Mouse (Mus musculus) CH12.LX (cell line): ENCODE data around the gene Lrrc10. TPM values are rescaled to one million over a fixed set of nuclear protein-coding genes. Genes with fewer than 3 reads are reported as not detected.

Experiments
- DNase-seq: peaks from one replicate; pipeline ENCODE4 v3.0.0-alpha.2; 2013; ENCODE audit errors: extremely low read depth
- H3K27ac ChIP-seq: 2 replicates; pipeline ENCODE4 v1.5.1; 2012; ENCODE audit warnings: low read depth, mild to moderate bottlenecking, control low read depth, moderate library complexity; ENCODE audit not compliant: insufficient read depth
- H3K27me3 ChIP-seq: replicated peaks from 2 replicates; pipeline ENCODE3; 2012; ENCODE audit warnings: inconsistent platforms
- H3K36me3 ChIP-seq, 2 experiments: replicated peaks in 1 of 2; 2 replicates each; pipeline versions ENCODE3 to v1.6.1; 2012; ENCODE audit warnings: inconsistent platforms in 1 of 2, low read length in 1 of 2, mild to moderate bottlenecking in 1 of 2, mixed read lengths in 1 of 2, moderate library complexity in 1 of 2; ENCODE audit not compliant: control insufficient read depth in 1 of 2, insufficient read depth in 1 of 2
- H3K4me1 ChIP-seq, 2 experiments: 2 replicates each; pipeline ENCODE4 v1.6.1; 2012; ENCODE audit warnings: inconsistent platforms in 1 of 2, moderate library complexity in 1 of 2; ENCODE audit not compliant: insufficient read depth in 2 of 2, control insufficient read depth in 1 of 2
- H3K4me2 ChIP-seq: 2 replicates; pipeline ENCODE4 v1.6.1; 2012; ENCODE audit warnings: low read depth, mild to moderate bottlenecking, control low read depth; ENCODE audit not compliant: poor library complexity, insufficient read depth, severe bottlenecking
- H3K4me3 ChIP-seq, 3 experiments: fragments of 150-350 bp in 1 of 3; sonication (generic) in 1 of 3; replicated peaks in 1 of 3; 2 replicates each; pipeline versions ENCODE3 to v1.5.1; 2011 to 2012; ENCODE audit warnings: low read depth in 2 of 3, low read length in 2 of 3, mild to moderate bottlenecking in 2 of 3, moderate library complexity in 2 of 3, control low read depth in 1 of 3, improper control_type of control experiment in 1 of 3, inconsistent platforms in 1 of 3, mixed read lengths in 1 of 3; ENCODE audit not compliant: poor library complexity in 1 of 3
- H3K79me2 ChIP-seq: replicated peaks from 2 replicates; pipeline ENCODE4 v1.6.1; 2012; ENCODE audit warnings: mild to moderate bottlenecking, moderate library complexity; ENCODE audit not compliant: control insufficient read depth, poor library complexity, insufficient read depth, severe bottlenecking; ENCODE audit errors: extremely low read depth
- H3K9ac ChIP-seq: 2 replicates; pipeline ENCODE4 v1.6.1; 2012; ENCODE audit warnings: low read depth, mild to moderate bottlenecking, control low read depth, moderate library complexity; ENCODE audit not compliant: insufficient read depth
- H3K9me3 ChIP-seq: replicated peaks from 2 replicates; pipeline ENCODE3; 2012; ENCODE audit warnings: low read length, inconsistent platforms, mixed read lengths
- BHLHE40 ChIP-seq: IDR thresholded peaks from 2 replicates; pipeline ENCODE4 v1.6.1; 2011; ENCODE audit warnings: mild to moderate bottlenecking, low read depth, low read length, improper control_type of control experiment
- CHD1 ChIP-seq: IDR thresholded peaks from 2 replicates; pipeline ENCODE4 v1.6.1; 2012; ENCODE audit warnings: low read depth, low read length, improper control_type of control experiment, inconsistent platforms
- CHD2 ChIP-seq: IDR thresholded peaks from 2 replicates; pipeline ENCODE4 v1.6.1; 2011; ENCODE audit warnings: low read length, improper control_type of control experiment
- EP300 ChIP-seq: IDR thresholded peaks from 2 replicates; pipeline ENCODE4 v1.6.1; 2011; ENCODE audit warnings: low read length, improper control_type of control experiment
- ETS1 ChIP-seq: conservative IDR thresholded peaks from 2 replicates; pipeline ENCODE4 v1.6.1; 2012; ENCODE audit warnings: low read depth, mild to moderate bottlenecking, inconsistent platforms, low read length, improper control_type of control experiment, moderate library complexity
- GABPA ChIP-seq: IDR thresholded peaks from 2 replicates; pipeline ENCODE4 v1.6.1; 2012; ENCODE audit warnings: low read depth, low read length, improper control_type of control experiment, inconsistent platforms; ENCODE audit not compliant: insufficient replicate concordance
- HCFC1 ChIP-seq: IDR thresholded peaks from 2 replicates; pipeline ENCODE4 v1.6.1; 2012; ENCODE audit warnings: low read depth, mild to moderate bottlenecking, inconsistent platforms, low read length, improper control_type of control experiment
- IRF4 ChIP-seq: IDR thresholded peaks from 2 replicates; pipeline ENCODE4 v1.6.1; 2014; ENCODE audit warnings: low read depth, mild to moderate bottlenecking, inconsistent platforms, low read length, improper control_type of control experiment
- JUND ChIP-seq: conservative IDR thresholded peaks from 2 replicates; pipeline ENCODE4 v1.6.1; 2011; ENCODE audit warnings: low read depth, low read length, improper control_type of control experiment
- KAT2A ChIP-seq: IDR thresholded peaks from 2 replicates; pipeline ENCODE4 v1.6.1; 2012; ENCODE audit warnings: low read length, improper control_type of control experiment, inconsistent platforms; ENCODE audit not compliant: insufficient replicate concordance
- MAFK ChIP-seq: IDR thresholded peaks from 2 replicates; pipeline ENCODE4 v1.6.1; 2011; ENCODE audit warnings: low read length, improper control_type of control experiment; ENCODE audit not compliant: insufficient replicate concordance
- MAX ChIP-seq: IDR thresholded peaks from 2 replicates; pipeline ENCODE4 v1.6.1; 2011; ENCODE audit warnings: low read length, improper control_type of control experiment
- MAZ ChIP-seq: IDR thresholded peaks from 2 replicates; pipeline ENCODE4 v1.6.1; 2012; ENCODE audit warnings: low read depth, mild to moderate bottlenecking, inconsistent platforms, low read length, improper control_type of control experiment, moderate library complexity
- MEF2A ChIP-seq: IDR thresholded peaks from 2 replicates; pipeline ENCODE4 v1.6.1; 2014; ENCODE audit warnings: low read depth, mild to moderate bottlenecking, inconsistent platforms, low read length, improper control_type of control experiment, borderline replicate concordance
- MXI1 ChIP-seq: IDR thresholded peaks from 2 replicates; pipeline ENCODE4 v1.6.1; 2011; ENCODE audit warnings: mild to moderate bottlenecking, low read depth, low read length, improper control_type of control experiment
- MYC ChIP-seq: IDR thresholded peaks from 2 replicates; pipeline ENCODE4 v1.6.1; 2011; ENCODE audit warnings: low read depth, mild to moderate bottlenecking, improper control_type of control experiment, low read length
- NELFE ChIP-seq: IDR thresholded peaks from 2 replicates; pipeline ENCODE4 v1.6.1; 2011; ENCODE audit warnings: low read depth, low read length, improper control_type of control experiment
- PAX5 ChIP-seq: IDR thresholded peaks from 2 replicates; pipeline ENCODE4 v1.6.1; 2012; ENCODE audit warnings: low read length, inconsistent platforms, mixed read lengths
- POLR2A ChIP-seq: IDR thresholded peaks from 2 replicates; pipeline ENCODE4 v1.6.1; 2011; ENCODE audit warnings: low read depth, mild to moderate bottlenecking, improper control_type of control experiment, low read length
- POLR2AphosphoS2 ChIP-seq: IDR thresholded peaks from 2 replicates; pipeline ENCODE4 v1.6.1; 2011; ENCODE audit warnings: low read depth, low read length, improper control_type of control experiment
- RAD21 ChIP-seq: IDR thresholded peaks from 2 replicates; pipeline ENCODE4 v1.6.1; 2011; ENCODE audit warnings: low read depth, mild to moderate bottlenecking, low read length, improper control_type of control experiment, moderate library complexity
- SIN3A ChIP-seq: IDR thresholded peaks from 2 replicates; pipeline ENCODE4 v1.6.1; 2012; ENCODE audit warnings: low read length, improper control_type of control experiment, inconsistent platforms
- SMC3 ChIP-seq: IDR thresholded peaks from 2 replicates; pipeline ENCODE4 v1.6.1; 2011; ENCODE audit warnings: low read depth, low read length, improper control_type of control experiment
- TCF12 ChIP-seq: IDR thresholded peaks from 2 replicates; pipeline ENCODE4 v1.6.1; 2014; ENCODE audit warnings: low read depth, mild to moderate bottlenecking, inconsistent platforms, low read length, improper control_type of control experiment
- USF1 ChIP-seq: IDR thresholded peaks from 2 replicates; pipeline ENCODE4 v1.6.1; 2014; ENCODE audit warnings: low read depth, mild to moderate bottlenecking, inconsistent platforms, low read length, improper control_type of control experiment
- USF2 ChIP-seq: conservative IDR thresholded peaks from 2 replicates; pipeline ENCODE4 v1.6.1; 2011; ENCODE audit warnings: low read depth, low read length, improper control_type of control experiment
- ZKSCAN1 ChIP-seq: IDR thresholded peaks from 2 replicates; pipeline ENCODE4 v1.6.1; 2012; ENCODE audit warnings: low read depth, inconsistent platforms, low read length, improper control_type of control experiment, borderline replicate concordance
- ZMIZ1 ChIP-seq: IDR thresholded peaks from 2 replicates; pipeline ENCODE4 v1.6.1; 2012; ENCODE audit warnings: low read depth, mild to moderate bottlenecking, inconsistent platforms, low read length, improper control_type of control experiment
- ZNF384 ChIP-seq: IDR thresholded peaks from 2 replicates; pipeline ENCODE4 v1.6.1; 2012; ENCODE audit warnings: low read depth, low read length, improper control_type of control experiment, inconsistent platforms
- dilution Hi-C: fragments of 300-500 bp; cut with MboI; formaldehyde crosslinking; loops from 2 replicates; pipeline ENCODE4 v1.14.3; 2020; ENCODE audit warnings: low sequenced_read_pairs; ENCODE audit not compliant: extremely low pct_unique_long_range_greater_than_20kb, extremely low pct_ligation_motif_present
- in situ Hi-C: fragments of 300-500 bp; cut with MboI; formaldehyde crosslinking; loops from 3 replicates; pipeline ENCODE4 v1.14.3; 2019; ENCODE audit warnings: low sequenced_read_pairs, low pct_ligation_motif_present, low pct_unique_long_range_greater_than_20kb, mixed read lengths
- polyA plus RNA-seq: library from polyadenylated mRNA; unstranded; fragments of >175 nt; gene quantifications from 2 replicates; pipeline ENCODE4 v1.2.1, GENCODE M21; 2012; ENCODE audit warnings: low read depth; ENCODE audit not compliant: insufficient read length
- total RNA-seq, 2 experiments: library from RNA; depleted of rRNA; stranded (reverse); fragments of 300-350 nt in 1 of 2; fragments of >200 nt in 1 of 2; gene quantifications; 2 replicates each; pipeline ENCODE4 v1.2.3; 2012 to 2014

Lrrc10 gene
- total and polyA plus RNA-seq, 3 experiments = not detected

DNA sequence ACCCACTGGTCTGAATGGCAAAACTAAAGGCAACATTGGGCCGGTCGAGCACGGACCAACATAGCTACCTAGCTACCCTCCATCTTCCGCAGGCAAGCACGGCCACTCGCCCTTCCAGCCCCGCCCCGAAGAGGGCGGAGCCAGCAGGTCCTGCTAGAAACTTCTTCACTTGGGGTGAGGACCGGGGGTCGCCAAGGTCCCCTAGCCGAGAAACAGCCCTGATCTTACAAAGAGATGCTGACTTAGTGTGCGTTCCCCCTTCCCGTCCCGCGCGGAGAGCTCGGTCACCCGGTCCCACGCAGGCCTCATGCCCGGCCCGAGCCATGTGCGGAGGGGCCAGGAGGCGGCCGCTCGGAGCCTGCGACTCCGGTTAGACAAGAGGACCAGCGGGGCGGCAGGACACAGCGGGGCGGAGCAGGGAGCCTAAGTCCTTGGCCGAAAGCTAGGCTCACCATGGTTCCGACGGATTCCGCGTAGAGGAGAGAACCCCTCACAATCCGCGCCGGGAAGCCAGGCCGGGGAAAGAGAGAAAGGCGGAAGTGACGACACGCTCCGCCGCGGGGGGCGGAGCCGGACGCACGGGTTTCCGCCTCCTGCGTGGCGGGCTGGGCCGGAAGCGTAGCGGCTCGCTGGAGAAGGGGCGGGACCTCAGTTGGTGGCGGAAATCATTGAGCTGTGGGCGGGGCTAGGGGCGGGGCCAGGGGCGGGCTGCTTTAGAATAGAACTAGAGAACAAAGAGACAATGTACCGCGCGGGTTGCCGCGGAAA, 18.3 kb downstream of the Lrrc10 start, which contains the start of gene Cct2 (continued):
- TF ChIP-seq CHD2 = no peak
- no peak for TF ChIP-seq ETS1
- TF ChIP-seq POLR2AphosphoS2 = peak; percentile 88
- peak; percentile 90 for TF ChIP-seq MAX
- peak; percentile 98 for TF ChIP-seq NELFE
- TF ChIP-seq MAFK = no peak
- TF ChIP-seq KAT2A = peak; percentile 55; the same call in 1 of the 2 replicates
- no peak for TF ChIP-seq EP300
- TF ChIP-seq USF2 = no peak
- peak; percentile 86 for TF ChIP-seq TCF12
- peak; percentile 88 for TF ChIP-seq MYC
- TF ChIP-seq MXI1 = peak; percentile 92
- no peak; the same call in 1 of the 2 replicates for TF ChIP-seq USF1
- no peak for TF ChIP-seq ZKSCAN1
- peak; percentile 30; the same call in 1 of the 2 replicates for TF ChIP-seq MAZ
- no peak for TF ChIP-seq RAD21
- peak; percentile 95 for TF ChIP-seq POLR2A
- no peak for TF ChIP-seq GABPA
- TF ChIP-seq SMC3 = no peak
- no peak for TF ChIP-seq JUND
- TF ChIP-seq PAX5 = no peak

DNA sequence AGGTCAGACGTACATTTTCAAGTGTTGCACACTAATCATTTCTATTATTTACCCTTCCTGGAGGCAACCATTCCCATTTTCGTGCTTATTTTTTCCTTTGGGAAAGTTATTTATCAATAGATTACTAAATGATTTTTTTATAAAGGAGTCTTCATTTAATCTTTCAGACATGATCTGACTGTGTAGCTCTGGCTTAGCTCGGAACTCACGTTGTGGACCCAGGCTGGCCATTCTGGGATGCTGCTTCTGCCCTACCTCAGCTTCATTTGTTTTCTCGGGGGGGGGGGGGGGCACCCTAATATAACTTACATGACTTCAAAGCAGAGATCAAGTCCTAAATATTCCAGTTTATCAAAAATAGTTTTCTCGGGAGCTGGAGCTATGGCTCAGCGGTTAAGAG, 18.9 kb downstream of the Lrrc10 start:
- H3K27ac ChIP-seq = no peak overlapping the region

More for the DNA sequence above, 18.9 kb downstream of the Lrrc10 start:
- DNase-seq = no peak
- in situ Hi-C loops = no loop called here
- no peak for TF ChIP-seq ZKSCAN1
- TF ChIP-seq POLR2AphosphoS2 = no peak
- TF ChIP-seq JUND = no peak
- no peak for TF ChIP-seq BHLHE40
- no peak for TF ChIP-seq ZMIZ1
- no peak for TF ChIP-seq POLR2A
- TF ChIP-seq PAX5 = no peak
- no peak for TF ChIP-seq CHD1
- no peak for TF ChIP-seq SIN3A
- TF ChIP-seq MEF2A = no peak
- no peak for TF ChIP-seq ZNF384
- TF ChIP-seq IRF4 = no peak
- TF ChIP-seq MXI1 = no peak
- no peak for TF ChIP-seq HCFC1
- no peak for TF ChIP-seq USF2
- no peak for TF ChIP-seq ETS1
- TF ChIP-seq USF1 = no peak
- dilution Hi-C loops = no loop called here
- peaks cover 36% of the 10 kb centered on the region for H3K79me2 ChIP-seq
- peaks cover 5 to 29% of the 10 kb centered on the region in 2 experiments; a peak in 3 of 4 replicates for H3K4me1 ChIP-seq
- no peaks in the 10 kb centered on the region for H3K9me3 ChIP-seq
- H3K4me3 ChIP-seq = peak overlapping the region in 2 of 3 experiments; percentile 30 to 70
- H3K36me3 ChIP-seq = peaks cover 27 to 32% of the 10 kb centered on the region in 2 experiments
- H3K27me3 ChIP-seq = no peaks in the 10 kb centered on the region
- H3K4me2 ChIP-seq = peak overlapping the region; percentile 93; the same call in 1 of the 2 replicates
- H3K9ac ChIP-seq = peak overlapping the region; percentile 44; the same call in 1 of the 2 replicates
